Mouse (Mus musculus): ENCODE results near the gene Rfng.
"Not testable (repeated sequence)": the region's sequence is repeated elsewhere in the genome, so short reads cannot be mapped to it uniquely, and the experiment has no call there.

The Rfng gene

DNA sequence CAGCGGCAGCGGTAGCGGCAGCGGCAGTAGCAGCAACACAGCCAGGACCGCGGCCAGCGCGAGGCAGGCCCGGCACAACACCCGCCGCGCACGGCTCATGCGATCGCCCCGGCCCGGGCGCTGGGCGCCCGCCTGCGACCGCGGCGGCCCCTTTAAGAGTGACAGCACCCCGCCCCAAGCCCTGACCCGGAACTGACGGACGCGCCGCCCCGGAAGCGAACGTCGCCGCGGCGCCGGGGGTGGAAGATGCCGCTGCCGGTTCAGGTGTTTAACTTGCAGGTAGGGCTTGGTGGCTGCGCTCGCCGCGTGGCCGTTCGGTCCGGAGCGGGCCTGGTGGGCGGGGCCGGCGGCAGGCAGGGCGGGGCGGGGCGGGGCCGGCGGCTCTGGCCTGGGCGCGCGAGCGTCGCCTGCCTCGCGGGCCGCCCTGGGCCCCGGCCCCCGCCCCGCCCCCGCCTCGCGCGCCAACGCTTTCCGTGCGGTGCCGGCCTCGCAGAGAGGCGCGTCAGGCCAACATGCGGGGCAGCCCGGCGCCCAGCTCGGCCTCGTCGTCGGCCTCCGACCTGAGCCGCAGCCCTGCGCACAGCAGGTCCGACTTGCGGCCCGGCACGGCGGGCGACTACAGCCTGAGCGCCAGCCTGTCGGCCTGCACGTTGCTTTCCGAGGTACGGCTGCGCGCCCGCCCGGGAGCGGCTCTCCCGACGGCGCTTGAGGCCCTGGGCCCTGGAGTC lies at the start of gene Rfng, which contains the start of gene Gps1:
Gene Rfng, minus strand, starts transcription at position 144 of the 728 bp plus-strand sequence.
Gene Gps1, plus strand, starts transcription at position 209 of the 728 bp plus-strand sequence.
- peak; percentile 91 for DNase-seq

DNA sequence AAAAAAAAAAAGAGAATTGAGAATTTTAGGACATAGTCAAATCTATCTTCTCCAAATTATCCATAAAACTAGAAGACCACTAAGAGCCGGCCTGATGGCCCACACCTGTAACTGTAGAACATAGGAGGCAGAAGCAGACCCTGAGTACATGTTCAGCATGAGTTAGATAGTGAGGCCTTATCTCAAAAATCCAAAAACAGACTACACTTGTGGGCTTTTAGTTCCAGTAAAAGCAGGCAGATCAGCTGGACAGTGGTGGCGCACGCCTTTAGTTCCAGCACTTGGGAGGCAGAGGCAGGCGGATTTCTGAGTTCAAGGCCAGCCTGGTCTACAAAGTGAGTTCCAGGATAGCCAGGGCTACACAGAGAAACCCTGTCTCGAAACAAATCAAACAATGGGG lies 49.0 kb upstream of the Rfng start:
- not testable (repeated sequence) for DNase-seq

DNA sequence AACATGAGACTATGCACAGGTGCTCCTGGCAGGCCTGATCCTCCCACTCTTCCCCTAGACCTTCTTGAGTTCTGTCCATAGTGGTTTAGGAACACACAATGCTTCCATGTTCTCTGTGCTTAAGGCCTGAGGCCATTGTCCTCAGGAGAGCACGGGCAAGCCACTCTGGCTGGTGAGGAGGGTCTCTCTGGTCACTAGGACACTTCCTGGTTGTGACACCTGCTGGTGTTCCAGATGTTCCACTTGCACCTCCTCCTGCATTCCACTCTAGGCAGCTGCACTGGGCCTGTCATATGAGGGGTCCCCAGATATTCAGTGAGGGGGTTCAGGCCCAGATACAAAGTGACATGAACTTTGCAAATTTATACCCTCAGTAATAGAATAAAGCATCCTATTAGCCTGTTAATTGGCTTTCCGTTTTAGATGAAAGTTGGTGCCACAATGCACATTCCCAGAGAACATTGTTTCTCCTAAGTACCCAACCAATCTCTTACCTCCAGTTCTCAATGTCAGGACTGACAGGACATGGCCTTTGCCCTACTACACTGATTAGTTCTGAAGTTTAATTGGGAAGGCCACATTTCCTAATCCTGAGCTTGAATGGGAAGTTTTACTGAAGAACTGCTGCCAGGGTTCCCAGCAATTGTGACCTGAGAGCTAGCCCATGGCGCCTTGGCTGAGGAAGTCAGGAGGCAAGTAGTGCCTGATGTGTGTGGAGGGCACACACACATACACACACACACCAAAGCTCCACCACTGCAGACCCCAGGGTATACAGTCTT lies 47.8 kb upstream of the Rfng start:
- DNase-seq: no peak

DNA sequence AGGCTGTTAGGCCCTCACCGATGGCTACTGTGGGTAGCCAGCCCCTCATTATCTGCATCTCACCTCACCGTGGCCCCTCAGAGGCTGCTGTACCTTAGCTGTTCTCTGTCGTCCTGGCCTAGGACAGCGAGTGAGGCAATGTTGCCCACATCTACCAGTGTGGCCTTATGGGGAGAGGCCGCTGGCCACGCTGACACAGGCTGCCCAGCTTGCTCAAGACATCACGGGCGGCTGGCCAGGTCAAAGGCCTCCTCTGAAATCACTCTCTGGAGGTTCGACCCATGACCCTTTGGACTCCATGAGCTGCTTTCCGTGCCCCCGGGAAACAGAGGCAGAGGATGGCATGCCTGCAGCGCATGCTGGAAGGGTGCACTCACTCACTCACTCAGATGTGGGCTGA lies 46.7 kb upstream of the Rfng start:
- DNase-seq: peak in 1 of 2 experiments; percentile 8

DNA sequence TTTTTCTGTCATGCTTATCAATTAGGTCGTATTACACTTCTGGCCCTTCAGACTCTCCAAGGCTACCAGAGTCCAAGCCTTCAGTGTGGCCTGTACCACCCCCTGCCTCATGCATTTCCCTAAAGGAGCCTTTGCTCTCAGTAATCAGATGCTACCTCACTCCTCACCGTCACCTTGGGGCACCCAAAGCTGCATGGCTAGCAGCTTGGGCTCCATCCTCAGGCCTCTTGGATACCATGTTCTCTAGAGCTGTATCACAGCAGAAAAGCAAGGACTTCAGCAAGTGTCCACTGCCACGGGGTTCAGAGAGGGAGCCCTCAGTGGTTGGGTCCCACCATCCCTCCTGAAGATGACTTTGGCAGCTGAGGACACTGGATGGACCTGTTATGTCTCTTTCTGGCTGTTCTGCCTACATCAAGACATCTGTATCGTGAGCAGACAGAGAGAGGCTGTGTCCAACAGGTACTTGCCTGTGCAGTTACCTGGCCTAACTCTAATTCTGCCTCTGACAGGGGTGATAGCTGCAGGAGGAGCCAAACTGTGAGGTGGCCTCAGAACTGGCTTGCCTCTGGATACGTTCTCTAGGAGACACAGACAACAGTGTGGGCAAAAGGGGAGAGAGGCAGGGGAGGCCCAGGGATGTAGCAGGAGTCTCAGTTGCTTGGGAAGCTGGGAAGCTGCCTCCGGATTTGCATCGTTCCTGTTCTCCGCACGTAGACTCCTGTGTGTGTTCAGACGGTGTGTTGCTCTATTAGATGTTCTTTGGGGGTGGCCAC lies 45.9 kb upstream of the Rfng start:
- no peak for DNase-seq

DNA sequence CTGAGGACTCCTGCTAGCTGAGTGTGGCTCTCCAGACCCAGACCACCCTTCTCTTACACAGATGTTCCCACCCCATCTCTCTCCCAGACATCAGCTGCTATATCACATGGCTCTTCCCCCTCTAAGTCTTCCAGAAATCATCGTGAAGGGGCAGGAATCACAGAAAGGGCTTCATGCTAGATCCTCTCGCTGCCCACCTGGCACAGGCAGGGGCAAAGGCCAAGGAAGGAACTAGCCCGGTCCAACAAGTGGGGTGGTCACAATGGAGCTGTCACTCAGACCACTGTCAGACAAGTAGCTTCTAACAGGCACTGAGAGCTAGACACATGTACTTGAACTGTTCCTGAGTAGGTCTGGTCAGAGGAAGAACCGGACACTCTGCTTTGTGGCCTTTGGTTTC lies 44.4 kb upstream of the Rfng start:
- DNase-seq: no peak

DNA sequence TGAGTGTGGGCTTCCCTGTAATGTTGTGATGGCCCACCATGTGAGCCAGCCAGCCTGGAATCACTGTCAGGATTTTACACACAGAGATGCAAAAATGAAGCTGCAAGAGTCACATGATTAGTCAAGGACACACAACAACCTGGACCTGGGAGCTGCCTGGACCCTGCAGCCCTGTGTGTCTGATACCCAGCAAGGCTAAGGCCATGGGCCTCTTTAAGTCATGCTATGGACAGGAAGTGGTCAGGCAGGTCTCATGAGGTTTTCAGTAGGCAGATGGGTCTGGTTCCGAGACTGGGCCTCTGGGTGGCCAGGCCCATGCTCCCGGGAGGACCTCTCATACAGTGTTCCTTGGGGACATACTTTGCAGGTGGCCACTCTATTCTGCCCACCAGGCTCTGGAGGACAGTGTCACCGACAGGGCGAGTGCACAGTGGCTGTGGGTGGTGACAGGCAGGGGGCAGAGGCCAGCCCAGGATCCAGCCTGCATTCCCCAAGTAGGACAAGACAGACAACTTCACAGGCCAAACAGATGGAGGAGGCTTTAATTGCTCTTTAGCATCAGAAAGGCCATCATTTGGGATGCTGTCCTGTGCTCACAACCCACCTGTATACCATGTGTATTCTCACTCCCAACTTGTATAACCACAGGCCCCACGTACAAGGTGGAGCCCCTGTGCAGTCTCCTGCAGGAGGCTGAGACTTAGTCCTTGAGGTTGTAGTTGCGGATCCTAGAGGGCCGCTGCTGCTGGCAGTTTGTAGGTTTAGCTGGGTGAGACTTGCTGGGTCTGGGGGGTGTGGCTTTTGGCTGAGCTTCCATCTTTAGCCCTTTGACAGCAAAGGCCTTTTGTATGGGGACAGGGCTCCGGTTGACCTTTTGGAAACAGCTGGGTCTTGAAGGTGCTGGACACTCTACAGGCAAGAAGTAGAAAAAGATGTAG lies 42.3 kb upstream of the Rfng start:
- peak in 1 of 2 experiments; percentile 14 for DNase-seq

DNA sequence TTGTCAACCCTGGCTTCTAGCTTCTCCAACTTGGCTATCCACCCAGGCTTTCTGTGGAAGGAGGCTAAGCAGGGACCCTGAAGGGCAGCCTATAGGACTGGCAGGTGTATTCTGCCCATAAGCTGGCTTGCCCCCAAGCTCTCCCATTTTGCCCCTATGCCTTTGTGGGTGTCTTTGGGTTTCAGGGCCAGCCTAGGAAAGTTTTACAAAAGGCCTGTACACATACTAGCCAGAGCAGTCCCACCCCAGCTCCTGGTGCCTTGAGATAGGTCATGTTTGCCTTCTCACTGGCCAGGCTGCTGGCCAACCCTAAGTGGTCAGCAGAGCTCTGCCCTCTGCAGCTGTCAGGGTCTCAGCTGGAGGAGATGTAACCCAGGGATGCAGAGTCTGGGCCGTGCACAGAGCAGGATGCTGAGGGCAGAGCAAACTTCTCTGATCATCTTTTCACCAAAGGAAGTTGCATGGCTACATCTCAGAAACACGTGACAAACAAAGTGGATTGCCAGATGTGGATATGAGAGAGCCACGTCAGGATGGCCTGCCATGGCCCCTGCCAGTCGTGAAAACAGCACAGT lies 41.4 kb upstream of the Rfng start:
- DNase-seq: peak in 1 of 2 experiments; percentile 62

DNA sequence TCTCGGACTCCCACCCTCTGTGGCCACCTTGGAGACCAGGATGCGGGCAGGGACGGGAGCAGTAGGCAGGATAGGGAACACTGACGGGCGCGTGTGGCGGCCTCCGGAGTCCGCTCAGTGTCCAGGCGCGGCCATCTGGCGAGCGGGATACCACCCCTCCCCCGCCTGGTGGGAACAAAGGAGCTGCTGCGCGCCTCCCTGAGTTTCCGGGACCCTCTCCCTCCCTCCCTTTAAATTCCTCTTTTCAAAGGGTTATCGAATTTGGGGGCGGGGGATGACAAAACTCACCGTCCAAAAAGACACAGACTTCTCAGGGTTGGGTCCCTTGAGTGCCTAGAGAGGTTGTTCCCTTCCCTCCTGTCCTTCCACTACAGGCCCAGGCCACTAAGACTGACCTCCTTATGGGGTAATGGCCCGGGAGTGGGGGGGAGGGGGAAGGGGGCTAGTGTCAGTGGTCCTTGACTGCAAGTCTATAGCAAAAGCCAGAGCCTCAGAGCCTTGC lies 40.8 kb upstream of the Rfng start:
- DNase-seq: peak in 1 of 2 experiments; percentile 75

DNA sequence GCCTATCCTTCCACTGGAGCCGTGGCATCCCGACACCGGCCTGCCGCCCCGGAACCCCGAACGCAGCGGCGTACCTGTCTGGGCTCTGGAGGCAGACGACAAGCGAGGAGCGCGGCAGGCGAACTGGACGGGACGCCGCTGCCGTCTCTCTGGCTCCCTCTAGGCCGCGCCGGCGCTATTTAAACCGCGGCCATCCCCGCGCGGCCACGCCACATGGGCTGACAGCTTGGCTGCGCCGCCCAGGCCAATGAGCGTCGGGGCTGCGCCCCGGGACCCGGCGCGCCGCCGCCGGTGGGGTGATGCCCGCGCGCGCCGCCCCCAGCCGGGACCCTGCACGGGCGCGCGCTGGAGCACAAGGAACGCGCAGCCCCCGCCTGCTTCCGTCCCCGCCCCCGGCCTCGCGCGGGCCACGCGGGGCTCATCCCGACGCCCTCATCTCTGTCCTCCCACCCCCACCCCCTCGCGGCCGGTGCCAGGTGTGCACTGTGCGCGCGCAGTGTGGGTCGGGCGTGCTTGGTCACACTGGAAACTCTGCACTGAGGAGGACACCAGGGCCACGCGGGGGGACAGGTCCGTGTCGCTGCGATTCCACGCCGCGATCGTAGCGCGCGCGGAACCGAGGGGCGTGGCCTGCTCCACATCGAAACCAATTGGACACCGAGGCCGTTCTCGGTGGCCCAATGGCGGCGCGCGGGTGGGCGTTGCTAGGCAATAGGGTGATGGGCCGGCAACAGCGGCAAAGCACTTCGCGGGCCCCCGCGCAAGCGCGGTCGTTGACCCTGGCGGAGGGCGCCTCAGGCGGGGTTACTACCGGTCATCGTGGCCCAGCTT lies 40.2 kb upstream of the Rfng start, which contains the start of gene Fasn:
Gene Fasn, minus strand, starts transcription at position 592 of the 831 bp plus-strand sequence.
- DNase-seq: peak; percentile 99 to 100

DNA sequence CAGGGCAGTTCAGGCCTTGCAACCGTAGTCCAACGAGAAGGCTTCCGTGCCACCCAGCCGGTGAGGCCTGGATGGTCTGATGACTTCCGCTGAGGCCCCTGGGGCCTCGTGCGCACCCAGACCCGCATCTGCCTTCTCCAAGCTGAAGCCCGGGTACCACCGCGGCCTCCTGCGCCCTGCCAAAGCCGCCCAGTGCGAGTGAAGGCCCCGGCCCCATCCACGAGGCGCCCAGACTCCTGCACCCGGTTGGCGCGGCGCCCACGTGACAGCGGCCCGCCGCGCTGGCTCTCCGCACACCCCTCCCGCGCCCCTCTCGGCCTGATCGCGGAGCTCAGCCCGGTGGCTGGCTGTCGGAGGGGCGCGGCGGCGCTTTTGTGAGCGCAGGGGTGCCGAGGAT lies 39.5 kb upstream of the Rfng start:
- DNase-seq: peak; percentile 85 to 86

DNA sequence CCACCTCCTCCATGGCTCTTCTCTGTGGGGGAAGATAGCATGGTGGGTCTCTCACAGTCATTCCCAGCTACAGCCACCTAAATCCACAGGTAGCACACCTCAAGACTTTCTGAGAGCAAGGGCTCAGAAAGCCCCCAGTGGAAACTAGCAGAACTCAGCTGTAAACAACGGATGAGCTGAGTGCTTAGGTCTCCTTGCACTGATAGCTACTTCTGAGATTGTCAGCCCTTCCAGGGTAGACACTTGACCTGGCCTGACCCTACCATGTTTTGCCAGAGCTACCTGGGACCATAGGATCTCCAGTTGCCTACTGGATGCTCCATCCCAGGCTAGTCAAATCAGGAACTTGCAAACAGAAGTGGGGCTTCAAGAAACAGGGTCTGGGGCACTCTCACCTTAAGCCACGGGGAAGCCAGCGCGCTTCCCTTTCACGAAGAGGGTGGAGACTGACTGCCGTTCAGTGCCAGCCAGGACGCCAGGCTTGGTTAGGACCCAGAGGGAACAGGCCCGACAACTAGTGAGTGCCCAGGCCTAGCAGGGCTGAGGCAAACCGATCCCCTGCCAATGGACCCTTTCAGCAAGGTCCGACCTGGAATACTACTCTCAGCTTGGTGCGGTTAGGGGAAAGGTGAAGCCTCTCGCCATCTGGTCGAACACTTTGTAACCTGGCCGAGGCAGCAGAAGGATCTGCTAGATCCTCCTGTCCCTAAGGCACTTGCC lies 39.0 kb upstream of the Rfng start:
- DNase-seq: peak; percentile 58 to 68

DNA sequence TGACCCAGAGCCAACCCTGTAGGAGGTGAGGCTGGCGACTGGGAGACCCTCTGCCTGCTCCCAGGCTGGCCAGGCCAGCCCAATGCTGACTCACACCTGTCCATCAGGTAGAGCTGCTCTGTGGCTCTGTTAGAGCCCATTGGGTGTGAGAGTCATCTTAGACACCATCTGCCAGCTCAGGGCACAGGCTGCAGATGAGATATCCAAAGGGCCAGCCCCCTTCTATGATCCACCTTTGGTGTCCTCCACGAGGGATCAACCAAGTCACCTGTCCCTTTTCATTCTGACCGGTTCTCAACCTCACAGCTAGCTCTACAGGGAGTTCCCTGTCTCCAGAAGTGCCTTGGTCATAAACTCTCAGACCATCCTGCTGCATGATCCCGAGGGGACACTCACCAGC lies 38.3 kb upstream of the Rfng start:
- DNase-seq: no peak

DNA sequence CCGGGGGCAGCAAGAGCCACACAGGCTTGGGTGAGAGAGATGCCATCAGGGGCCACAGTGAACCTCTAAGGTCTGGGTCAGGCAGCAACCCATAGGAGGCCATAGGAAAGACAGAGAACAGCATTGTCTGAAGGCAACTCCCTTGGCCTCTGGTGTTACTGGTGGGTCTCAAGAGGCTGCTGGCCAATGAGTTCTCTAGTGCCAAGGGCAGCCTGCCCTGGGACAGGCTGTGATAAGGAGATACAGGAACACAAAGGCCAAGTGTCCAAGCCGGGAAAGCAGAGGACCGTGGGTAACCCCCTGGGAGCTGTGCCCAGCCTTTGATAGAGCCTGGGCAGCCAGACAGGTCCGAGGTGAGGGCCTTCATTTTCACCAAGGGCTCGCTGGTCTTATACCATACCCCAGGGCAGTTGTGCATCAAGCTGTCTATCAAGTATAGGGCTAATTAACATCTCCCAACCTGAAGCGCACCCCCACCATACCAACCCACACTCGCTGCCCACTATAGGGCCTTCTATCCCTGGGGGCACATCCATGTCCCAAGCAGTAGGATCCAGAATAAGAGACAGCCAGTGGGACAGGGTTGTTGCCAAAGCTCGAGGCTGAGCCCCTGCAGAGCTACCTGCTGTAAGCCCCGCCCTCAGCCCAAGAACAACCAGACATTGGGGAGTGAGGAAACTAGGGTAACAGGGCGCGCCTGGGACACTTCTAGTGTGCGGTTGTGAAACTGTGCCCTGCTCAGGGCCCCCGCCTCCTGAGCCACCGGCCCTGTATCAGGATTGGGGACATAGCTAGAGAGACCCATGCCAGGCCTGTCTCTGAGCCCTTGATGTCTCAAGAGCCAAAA lies 37.3 kb upstream of the Rfng start:
- peak in 1 of 2 experiments; percentile 43 for DNase-seq

DNA sequence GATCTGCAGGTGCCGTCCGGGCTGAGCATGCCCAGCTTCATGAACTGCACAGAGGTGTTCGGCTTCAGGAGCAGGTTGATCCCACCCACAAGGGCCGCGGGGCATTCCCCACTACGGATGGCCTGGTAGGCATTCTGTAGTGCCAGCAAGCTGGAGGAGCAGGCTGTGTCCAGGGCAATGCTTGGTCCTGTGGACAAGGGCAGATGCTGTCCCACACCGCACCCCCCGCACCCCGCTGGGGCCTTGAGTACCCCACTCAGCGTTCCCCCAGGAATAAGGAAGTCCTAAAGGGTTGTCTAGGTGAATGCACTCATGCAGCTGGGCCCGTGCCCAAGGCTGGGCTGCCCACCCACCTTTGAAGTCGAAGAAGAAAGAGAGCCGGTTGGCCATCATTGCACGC lies 36.5 kb upstream of the Rfng start:
- peak in 1 of 2 experiments; percentile 47 for DNase-seq

DNA sequence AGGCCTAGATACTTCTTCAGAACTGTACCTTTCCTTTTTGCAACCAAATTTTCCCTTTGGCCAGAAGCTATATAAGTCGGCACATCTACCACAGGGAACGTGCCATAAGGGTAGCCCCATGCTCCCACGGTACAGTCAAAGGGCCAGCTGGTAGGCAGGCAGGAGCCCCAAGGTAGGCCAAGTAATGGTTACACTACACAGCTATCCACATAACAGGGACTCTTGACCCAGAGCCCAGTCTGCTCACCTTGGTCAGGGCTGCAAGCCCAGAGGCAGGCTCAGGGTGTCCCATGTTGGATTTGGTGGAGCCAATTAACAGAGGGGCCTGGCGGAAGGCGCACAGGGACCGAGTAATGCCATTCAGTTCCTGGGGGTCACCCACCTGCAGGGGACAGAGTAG lies 35.5 kb upstream of the Rfng start:
- DNase-seq: peak; percentile 54 to 65

DNA sequence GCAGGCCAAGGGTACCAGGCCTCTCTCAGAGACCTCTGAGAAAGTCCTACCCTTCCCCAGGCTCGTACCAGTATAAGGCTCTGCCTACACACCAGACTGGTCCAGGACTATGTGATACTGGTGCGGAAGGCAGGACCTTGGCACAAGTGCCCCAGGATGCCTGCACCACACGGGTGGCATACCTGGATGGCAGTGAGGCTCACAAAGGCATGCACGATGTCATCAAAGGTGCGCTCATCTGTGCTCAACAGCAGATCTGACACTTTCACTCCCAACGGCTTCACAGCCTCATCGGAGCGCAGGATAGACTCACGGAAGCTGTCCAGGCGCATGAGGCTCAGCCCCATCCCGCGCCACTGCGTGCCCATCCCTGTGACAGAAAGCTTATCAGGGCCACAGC lies 34.2 kb upstream of the Rfng start:
- no peak for DNase-seq

DNA sequence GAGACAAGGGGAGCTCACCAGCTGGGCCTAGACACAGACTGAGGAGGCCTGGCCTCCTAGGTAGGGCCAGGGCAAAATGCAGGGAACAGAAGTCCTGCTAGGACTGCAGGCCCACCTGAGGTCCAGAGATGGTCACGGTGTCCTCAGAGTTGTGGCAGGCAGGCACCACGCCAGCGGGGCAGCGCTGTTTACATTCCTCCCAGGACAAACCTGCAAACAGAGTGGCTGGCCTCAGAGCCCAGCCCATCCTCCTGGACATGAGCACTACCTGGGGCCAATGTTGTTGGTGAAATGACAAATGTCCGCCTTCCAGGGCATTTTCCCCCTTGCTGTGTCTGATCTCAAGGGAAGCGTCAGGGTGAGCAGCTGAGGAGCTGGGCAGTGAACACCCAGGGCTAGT lies 33.4 kb upstream of the Rfng start:
- DNase-seq: no peak

DNA sequence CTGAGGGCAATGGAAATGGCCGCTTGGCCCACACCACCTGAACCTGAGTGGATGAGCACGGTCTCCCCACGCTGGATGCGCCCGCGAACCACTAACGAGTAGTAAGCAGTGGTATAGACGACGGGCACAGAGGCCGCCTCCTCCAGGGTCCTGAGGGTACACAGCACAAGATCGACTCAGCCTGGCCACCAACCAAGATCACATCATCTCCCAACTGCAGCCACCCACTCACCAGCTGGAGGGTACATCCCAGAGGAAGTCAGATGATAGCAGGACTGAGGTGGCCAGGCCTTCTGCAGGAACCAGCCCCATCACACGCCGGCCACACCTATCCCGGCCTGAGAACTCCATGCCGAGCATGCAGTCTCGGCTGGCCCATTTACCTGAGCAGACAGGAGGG lies 28.1 kb upstream of the Rfng start:
- no peak for DNase-seq

Measured in cerebellum, postnatal 10 days (tissue).